Mouse (Mus musculus): Measurements from ENCODE around the gene Cadps. TPM values are rescaled to one million over a fixed set of nuclear protein-coding genes. Genes with fewer than 3 reads are reported as not detected.

Gene Cadps
- polyA plus RNA-seq, 1 experiment: 6.0 TPM

DNA sequence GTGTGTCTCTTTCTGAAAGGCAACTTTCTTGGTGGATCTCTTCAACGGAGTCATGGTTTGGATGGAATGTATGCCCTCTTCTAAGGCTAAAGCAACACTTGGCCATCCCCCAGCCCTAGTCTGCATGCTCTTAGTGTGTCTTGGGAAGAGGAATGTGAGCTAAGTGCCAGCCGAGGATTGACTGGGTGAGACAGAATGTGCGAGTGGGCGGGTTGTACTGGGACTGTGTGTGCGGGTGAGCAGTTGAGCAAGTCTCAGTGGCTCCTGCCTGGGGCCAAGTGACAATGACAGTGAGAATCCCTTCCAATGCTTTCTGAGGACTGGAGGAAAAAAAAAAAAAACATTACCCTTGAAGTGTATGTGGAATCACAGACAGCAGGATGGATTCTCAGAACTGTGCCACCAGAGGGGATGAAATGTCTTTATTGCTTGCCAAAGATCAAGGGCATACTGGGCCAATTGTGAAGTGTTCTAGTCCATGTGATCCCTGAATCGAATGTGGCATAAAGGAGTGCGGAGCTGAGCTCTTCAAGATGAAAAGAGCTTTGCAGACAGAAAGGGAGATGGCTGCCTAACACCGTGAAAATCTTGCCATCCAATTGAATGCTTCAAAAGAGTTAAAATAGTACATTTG lies 394.7 kb downstream of the Cadps start:
- Histone ChIP-seq H3K27ac (ENCODE audit: control insufficient read depth, insufficient read depth, low read length) (no peak overlapping the region), H3K36me3 (ENCODE audit: control insufficient read depth, insufficient read depth, low read length) (no peaks in the 10 kb centered on the region), H3K27me3 (ENCODE audit: control insufficient read depth, insufficient read depth, low read length) (no peaks in the 10 kb centered on the region), H3K4me1 (replicated peaks; ENCODE audit: control insufficient read depth, insufficient read depth, low read length) (no peaks in the 10 kb centered on the region), H3K4me3 (ENCODE audit: control insufficient read depth, insufficient read depth, low read length) (no peak overlapping the region)
- no peak for TF ChIP-seq POLR2A (IDR thresholded peaks at IDR 0.05; ENCODE audit: control insufficient read depth, extremely low read depth, insufficient read depth, low read length, poor library complexity)
- no peak for TF ChIP-seq CTCF (IDR thresholded peaks at IDR 0.05; ENCODE audit: borderline replicate concordance, control insufficient read depth, extremely low read depth, insufficient read depth, low read length, poor library complexity)
- no peak for DNase-seq
- 93% methylated on average over 8 of the region's 8 CpGs for WGBS

DNA sequence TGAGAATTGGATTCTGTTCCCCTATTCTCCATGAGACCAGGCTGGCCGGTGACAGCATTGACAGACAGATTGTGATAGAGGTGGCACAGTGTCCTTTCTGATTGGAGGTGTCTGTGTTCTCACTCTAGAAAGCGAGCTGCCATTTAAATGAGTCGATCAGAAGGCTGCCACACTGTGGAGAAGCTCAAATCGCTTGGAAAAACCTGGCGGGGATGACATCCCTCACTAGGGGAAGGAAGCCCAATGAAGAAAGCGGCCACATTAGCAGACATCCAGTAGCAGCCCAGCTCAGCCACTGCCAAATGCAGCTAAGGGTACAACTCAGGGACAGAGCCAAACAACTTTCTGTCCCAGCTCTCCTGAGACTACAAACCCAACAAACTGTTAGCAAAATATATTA lies 397.6 kb downstream of the Cadps start:
- WGBS: 76% methylated on average over 6 of the region's 6 CpGs
- no peak for TF ChIP-seq CTCF (IDR thresholded peaks at IDR 0.05; ENCODE audit: borderline replicate concordance, control insufficient read depth, extremely low read depth, insufficient read depth, low read length, poor library complexity)
- no peak for TF ChIP-seq POLR2A (IDR thresholded peaks at IDR 0.05; ENCODE audit: control insufficient read depth, extremely low read depth, insufficient read depth, low read length, poor library complexity)
- no peak overlapping the region for H3K4me3 ChIP-seq (ENCODE audit: control insufficient read depth, insufficient read depth, low read length)
- DNase-seq: no peak
- no peaks in the 10 kb centered on the region for H3K27me3 ChIP-seq (ENCODE audit: control insufficient read depth, insufficient read depth, low read length)
- no peak overlapping the region for H3K27ac ChIP-seq (ENCODE audit: control insufficient read depth, insufficient read depth, low read length)
- no peaks in the 10 kb centered on the region for H3K4me1 ChIP-seq (replicated peaks; ENCODE audit: control insufficient read depth, insufficient read depth, low read length)
- no peaks in the 10 kb centered on the region for H3K36me3 ChIP-seq (ENCODE audit: control insufficient read depth, insufficient read depth, low read length)

DNA sequence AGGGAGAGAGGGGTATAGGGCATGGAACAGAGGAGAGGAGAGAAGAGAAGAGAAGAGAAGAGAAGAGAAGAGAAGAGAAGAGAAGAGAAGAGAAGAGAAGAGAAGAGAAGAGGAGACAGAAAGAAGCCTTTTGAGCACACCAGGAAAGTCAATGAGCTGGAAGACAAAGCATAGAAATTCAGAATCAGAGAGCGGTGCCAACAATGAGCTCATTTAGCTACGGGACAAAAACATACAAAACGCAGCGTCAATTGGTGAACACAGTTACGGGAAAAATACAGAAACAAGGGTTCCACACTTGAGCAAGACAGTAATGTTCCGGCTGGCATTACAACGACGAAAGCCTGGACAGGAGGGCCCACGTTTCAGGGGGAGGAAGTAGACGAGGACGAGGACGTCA lies 412.6 kb downstream of the Cadps start:
- H3K36me3 ChIP-seq (ENCODE audit: control insufficient read depth, insufficient read depth, low read length): no peaks in the 10 kb centered on the region

DNA sequence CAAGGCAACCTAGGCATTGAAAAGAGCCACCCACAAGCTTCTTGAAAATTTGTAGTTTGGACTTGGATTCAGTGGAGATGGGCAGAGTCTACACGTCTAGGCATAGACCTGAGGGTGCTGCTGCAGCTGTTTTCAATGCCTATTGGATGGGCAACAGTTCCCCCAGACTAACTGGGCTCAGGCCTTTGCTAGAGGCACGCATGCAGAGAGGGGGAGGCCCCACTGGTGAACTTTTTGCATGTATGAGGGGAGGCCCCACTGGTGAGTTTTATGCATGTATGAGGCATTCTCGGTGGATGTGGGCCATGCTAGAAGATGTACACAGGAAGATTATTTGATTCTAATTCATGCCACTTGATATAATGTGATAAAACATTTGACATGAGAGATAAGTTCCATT lies 413.1 kb downstream of the Cadps start:
- no peaks in the 10 kb centered on the region for H3K27me3 ChIP-seq (ENCODE audit: control insufficient read depth, insufficient read depth, low read length)
- DNase-seq: no peak
- H3K4me3 ChIP-seq (ENCODE audit: control insufficient read depth, insufficient read depth, low read length): no peak overlapping the region
- no peak overlapping the region for H3K27ac ChIP-seq (ENCODE audit: control insufficient read depth, insufficient read depth, low read length)
- H3K4me1 ChIP-seq (replicated peaks; ENCODE audit: control insufficient read depth, insufficient read depth, low read length): no peaks in the 10 kb centered on the region
- TF ChIP-seq POLR2A (IDR thresholded peaks at IDR 0.05; ENCODE audit: control insufficient read depth, extremely low read depth, insufficient read depth, low read length, poor library complexity) (no peak), CTCF (IDR thresholded peaks at IDR 0.05; ENCODE audit: borderline replicate concordance, control insufficient read depth, extremely low read depth, insufficient read depth, low read length, poor library complexity) (no peak)
- WGBS: 83% methylated on average over 3 of the region's 3 CpGs
- no peaks in the 10 kb centered on the region for H3K36me3 ChIP-seq (ENCODE audit: control insufficient read depth, insufficient read depth, low read length)

More for the DNA sequence above, 412.6 kb downstream of the Cadps start:
- Histone ChIP-seq H3K4me3 (ENCODE audit: control insufficient read depth, insufficient read depth, low read length) (no peak overlapping the region), H3K27me3 (ENCODE audit: control insufficient read depth, insufficient read depth, low read length) (no peaks in the 10 kb centered on the region), H3K27ac (ENCODE audit: control insufficient read depth, insufficient read depth, low read length) (no peak overlapping the region), H3K4me1 (replicated peaks; ENCODE audit: control insufficient read depth, insufficient read depth, low read length) (no peaks in the 10 kb centered on the region)
- no peak for TF ChIP-seq CTCF (IDR thresholded peaks at IDR 0.05; ENCODE audit: borderline replicate concordance, control insufficient read depth, extremely low read depth, insufficient read depth, low read length, poor library complexity)
- TF ChIP-seq POLR2A (IDR thresholded peaks at IDR 0.05; ENCODE audit: control insufficient read depth, extremely low read depth, insufficient read depth, low read length, poor library complexity): no peak
- 93% methylated on average over 12 of the region's 12 CpGs for WGBS
- DNase-seq: no peak

DNA sequence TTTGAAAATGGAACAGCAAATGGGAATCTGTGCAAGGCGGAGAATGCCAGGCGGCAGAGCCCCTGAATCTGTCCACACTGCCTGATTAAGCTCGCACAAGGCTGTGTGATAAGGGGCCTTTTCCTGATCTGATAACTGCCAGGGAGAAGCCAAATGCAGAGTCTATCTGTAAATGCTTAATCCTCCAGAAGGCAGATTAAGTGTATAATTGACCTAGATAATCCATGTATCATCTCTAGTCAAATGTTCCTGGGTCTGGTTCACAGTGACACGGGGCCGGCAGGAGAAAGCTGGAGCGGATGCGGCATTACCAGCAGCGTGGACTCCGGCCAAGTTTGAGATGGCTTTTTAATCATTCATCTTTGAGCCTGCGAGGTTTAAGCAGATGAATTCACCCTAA lies 416.3 kb downstream of the Cadps start:
- H3K27me3 ChIP-seq (ENCODE audit: control insufficient read depth, insufficient read depth, low read length): no peaks in the 10 kb centered on the region
- no peak overlapping the region for H3K27ac ChIP-seq (ENCODE audit: control insufficient read depth, insufficient read depth, low read length)
- WGBS: 91% methylated on average over 10 of the region's 10 CpGs
- no peak overlapping the region for H3K4me3 ChIP-seq (ENCODE audit: control insufficient read depth, insufficient read depth, low read length)
- H3K36me3 ChIP-seq (ENCODE audit: control insufficient read depth, insufficient read depth, low read length): no peaks in the 10 kb centered on the region
- H3K4me1 ChIP-seq (replicated peaks; ENCODE audit: control insufficient read depth, insufficient read depth, low read length): no peaks in the 10 kb centered on the region
- TF ChIP-seq POLR2A (IDR thresholded peaks at IDR 0.05; ENCODE audit: control insufficient read depth, extremely low read depth, insufficient read depth, low read length, poor library complexity) (no peak), CTCF (IDR thresholded peaks at IDR 0.05; ENCODE audit: borderline replicate concordance, control insufficient read depth, extremely low read depth, insufficient read depth, low read length, poor library complexity) (no peak)
- DNase-seq: no peak

DNA sequence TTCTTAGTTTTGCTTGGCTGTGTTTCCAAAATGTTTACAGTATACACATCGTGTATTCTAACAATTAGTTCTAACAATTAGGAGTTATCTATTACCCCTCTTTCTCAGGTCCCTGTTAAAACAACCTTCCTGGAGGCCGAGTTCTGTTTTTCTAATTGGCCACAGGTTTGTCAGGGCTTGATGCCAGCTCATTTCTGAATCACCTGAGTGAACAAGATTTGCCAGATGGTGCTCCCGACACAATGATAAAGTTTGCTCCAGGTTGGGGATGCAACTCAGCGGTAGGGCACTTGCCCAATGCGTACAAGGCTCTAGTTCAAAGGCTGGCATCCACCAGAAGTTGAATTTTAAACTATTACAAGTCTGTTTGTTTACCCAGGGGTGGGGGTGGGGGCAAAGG lies 417.7 kb downstream of the Cadps start:
- 80% methylated on average over 5 of the region's 5 CpGs for WGBS
- TF ChIP-seq CTCF (IDR thresholded peaks at IDR 0.05; ENCODE audit: borderline replicate concordance, control insufficient read depth, extremely low read depth, insufficient read depth, low read length, poor library complexity) (no peak), POLR2A (IDR thresholded peaks at IDR 0.05; ENCODE audit: control insufficient read depth, extremely low read depth, insufficient read depth, low read length, poor library complexity) (no peak)
- Histone ChIP-seq H3K27ac (ENCODE audit: control insufficient read depth, insufficient read depth, low read length) (no peak overlapping the region), H3K4me1 (replicated peaks; ENCODE audit: control insufficient read depth, insufficient read depth, low read length) (no peaks in the 10 kb centered on the region), H3K4me3 (ENCODE audit: control insufficient read depth, insufficient read depth, low read length) (no peak overlapping the region), H3K27me3 (ENCODE audit: control insufficient read depth, insufficient read depth, low read length) (no peaks in the 10 kb centered on the region), H3K36me3 (ENCODE audit: control insufficient read depth, insufficient read depth, low read length) (no peaks in the 10 kb centered on the region)
- DNase-seq: no peak

DNA sequence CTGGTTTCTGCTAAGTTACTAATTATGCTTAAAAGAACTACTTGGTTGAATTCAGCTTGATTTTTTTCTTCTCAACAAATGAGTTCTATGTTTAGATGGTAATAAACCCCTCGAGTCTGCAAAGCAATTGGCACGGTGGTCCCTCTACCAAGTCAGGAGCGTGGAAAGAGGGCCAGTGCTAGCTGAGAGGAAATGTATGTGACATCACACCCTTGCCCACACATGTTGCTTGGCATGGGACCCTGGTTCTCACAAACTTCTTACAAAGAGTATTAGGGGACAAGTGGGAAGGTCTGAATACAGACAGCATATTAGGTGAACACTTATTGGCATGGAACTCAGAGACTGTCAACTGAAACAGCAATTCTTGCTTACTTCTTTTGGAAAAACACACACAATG lies 418.2 kb downstream of the Cadps start:
- H3K27me3 ChIP-seq (ENCODE audit: control insufficient read depth, insufficient read depth, low read length): no peaks in the 10 kb centered on the region
- 88% methylated on average over 3 of the region's 3 CpGs for WGBS
- H3K36me3 ChIP-seq (ENCODE audit: control insufficient read depth, insufficient read depth, low read length): no peaks in the 10 kb centered on the region
- no peak for TF ChIP-seq POLR2A (IDR thresholded peaks at IDR 0.05; ENCODE audit: control insufficient read depth, extremely low read depth, insufficient read depth, low read length, poor library complexity)
- TF ChIP-seq CTCF (IDR thresholded peaks at IDR 0.05; ENCODE audit: borderline replicate concordance, control insufficient read depth, extremely low read depth, insufficient read depth, low read length, poor library complexity): no peak
- H3K4me3 ChIP-seq (ENCODE audit: control insufficient read depth, insufficient read depth, low read length): no peak overlapping the region
- no peak overlapping the region for H3K27ac ChIP-seq (ENCODE audit: control insufficient read depth, insufficient read depth, low read length)
- H3K4me1 ChIP-seq (replicated peaks; ENCODE audit: control insufficient read depth, insufficient read depth, low read length): no peaks in the 10 kb centered on the region
- DNase-seq: no peak
